Mouse (Mus musculus) heart, embryonic 15.5 days (tissue): ENCODE data around the gene Rapgef2. TPM values are rescaled to one million over a fixed set of nuclear protein-coding genes. Genes with fewer than 3 reads are reported as not detected.

Experiments used
- ATAC-seq: fragments of 200-750 bp; cut with Nextera tagmentation; replicated peaks from 2 replicates; pipeline ENCODE4 v1.8.0; 2017; ENCODE audit warnings: low read depth, moderate TSS enrichment; ENCODE audit not compliant: insufficient number of reproducible peaks, insufficient read depth, low FRiP score
- H3K27ac ChIP-seq: fragments of 300-500 bp; sonication (generic); 2 replicates; pipeline ENCODE4 v1.5.1; 2015; ENCODE audit warnings: mild to moderate bottlenecking, inconsistent platforms
- H3K27me3 ChIP-seq: fragments of 300-500 bp; sonication (generic); 2 replicates; pipeline ENCODE4 v1.6.1; 2015; ENCODE audit warnings: inconsistent platforms
- H3K36me3 ChIP-seq: fragments of 300-500 bp; sonication (generic); 2 replicates; pipeline ENCODE4 v1.6.1; 2015; ENCODE audit warnings: mild to moderate bottlenecking, inconsistent platforms
- H3K4me1 ChIP-seq: fragments of 300-500 bp; sonication (generic); replicated peaks from 2 replicates; pipeline ENCODE4 v1.6.1; 2015; ENCODE audit warnings: inconsistent platforms
- H3K4me2 ChIP-seq: fragments of 300-500 bp; sonication (generic); 2 replicates; pipeline ENCODE4 v1.6.1; 2015; ENCODE audit warnings: inconsistent platforms, mild to moderate bottlenecking, moderate library complexity
- H3K4me3 ChIP-seq: fragments of 300-500 bp; sonication (generic); 2 replicates; pipeline ENCODE4 v1.5.1; 2015; ENCODE audit warnings: mild to moderate bottlenecking, inconsistent platforms
- H3K9ac ChIP-seq: fragments of 300-500 bp; sonication (generic); 2 replicates; pipeline ENCODE4 v1.6.1; 2015; ENCODE audit warnings: mild to moderate bottlenecking, inconsistent platforms
- H3K9me3 ChIP-seq: fragments of 300-500 bp; sonication (generic); replicated peaks from 2 replicates; pipeline ENCODE4 v1.6.1; 2016; ENCODE audit warnings: inconsistent platforms
- WGBS: fragments of 180-500 bp; shearing (Covaris S2); methylation state at CpG from one replicate; pipeline ENCODE4 v1.1.7; 2015; ENCODE audit warnings: mixed read lengths; 5-methylcytosine and 5-hydroxymethylcytosine counted together
- polyA plus RNA-seq: library from polyadenylated mRNA; unstranded; fragments of >200 nt; fragmentation: Nextera tagmentation; extraction: Ambion mirVana; gene quantifications from 2 replicates; pipeline ENCODE4 v1.2.1, GENCODE M21; 2015

Gene Rapgef2
- polyA plus RNA-seq, 1 experiment from 2014 or later: 5.7 TPM

- Histone ChIP-seq H3K4me1 (peaks cover 16% of the 10 kb centered on the region), H3K27ac (no peak overlapping the region), H3K27me3 (no peaks in the 10 kb centered on the region), H3K9me3 (no peaks in the 10 kb centered on the region), H3K36me3 (no peaks in the 10 kb centered on the region), H3K4me3 (no peak overlapping the region), H3K4me2 (no peak overlapping the region), H3K9ac (no peak overlapping the region)
- WGBS: 37% methylated on average over 9 of the region's 9 CpGs
- 0 out of 2 replicates have a peak, but pooled peaks have one; percentile 22 for ATAC-seq
Measured at GRCm38 (mm10) chr3:79221296-79222191, 64.8 kb downstream of the Rapgef2 start.

- H3K4me3 ChIP-seq: no peak overlapping the region
- H3K27ac ChIP-seq: peak overlapping the region; percentile 65
- WGBS: 62% methylated on average over 10 of the region's 10 CpGs
- H3K36me3 ChIP-seq: no peaks in the 10 kb centered on the region
- peaks cover 16% of the 10 kb centered on the region for H3K4me1 ChIP-seq
- H3K27me3 ChIP-seq: no peaks in the 10 kb centered on the region
- H3K9me3 ChIP-seq: no peaks in the 10 kb centered on the region
- no peak overlapping the region for H3K9ac ChIP-seq
- no peak overlapping the region for H3K4me2 ChIP-seq
- no peak for ATAC-seq
Measured at GRCm38 (mm10) chr3:79219144-79219930, 67.0 kb downstream of the Rapgef2 start.

DNA sequence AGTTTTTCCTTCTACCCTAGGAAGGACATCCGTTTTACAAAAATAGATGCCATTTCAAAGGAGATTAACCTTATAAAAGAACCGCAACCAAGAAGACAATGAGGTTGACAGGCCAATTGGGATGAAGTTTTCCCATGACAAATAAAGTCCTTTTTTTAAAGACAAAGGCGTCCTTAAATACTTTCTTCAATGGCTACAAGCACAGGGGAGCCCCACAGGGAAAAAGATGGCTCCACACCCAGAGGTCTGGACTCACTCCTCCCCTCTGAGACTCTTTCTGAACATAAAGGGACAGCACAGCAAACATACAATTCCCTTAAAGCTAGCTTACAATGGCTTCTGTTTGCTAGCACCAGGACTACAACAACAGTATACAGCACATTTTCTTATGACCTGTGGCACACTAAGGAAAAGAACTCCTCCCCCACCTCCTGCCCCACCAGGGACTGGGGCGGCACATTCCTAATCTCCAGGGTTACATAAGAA, 67.7 kb downstream of the Rapgef2 start:
- Histone ChIP-seq H3K4me3 (no peak overlapping the region), H3K27me3 (no peaks in the 10 kb centered on the region), H3K9ac (no peak overlapping the region), H3K27ac (peak overlapping the region; percentile 65; the same call in 1 of the 2 replicates), H3K4me1 (peaks cover 16% of the 10 kb centered on the region), H3K4me2 (no peak overlapping the region), H3K36me3 (no peaks in the 10 kb centered on the region), H3K9me3 (no peaks in the 10 kb centered on the region)
- WGBS: 47% methylated on average over 4 of the region's 4 CpGs
- no peak for ATAC-seq

DNA sequence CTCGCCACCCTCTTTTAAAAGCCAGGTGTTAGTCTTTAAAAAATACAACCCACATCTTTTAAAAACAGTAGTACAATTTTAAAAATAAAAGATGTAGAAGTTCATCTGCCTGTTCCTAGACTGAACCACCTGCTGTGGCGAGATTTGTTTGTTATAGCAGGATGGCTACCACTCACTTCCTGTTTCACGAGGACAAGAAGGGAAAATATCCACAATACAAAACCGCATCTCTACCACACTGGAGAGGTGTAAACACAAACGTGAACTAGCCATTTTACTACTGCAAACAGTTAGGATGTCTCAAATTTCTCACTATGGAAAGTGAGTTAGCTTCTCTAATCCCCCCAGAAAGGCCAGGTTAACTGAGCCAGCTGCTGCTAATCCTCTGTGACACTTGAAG, 76.1 kb downstream of the Rapgef2 start:
- 58% methylated on average over 5 of the region's 5 CpGs for WGBS
- Histone ChIP-seq H3K27me3 (no peaks in the 10 kb centered on the region), H3K4me1 (peaks cover 4% of the 10 kb centered on the region; the same call in 1 of the 2 replicates), H3K9ac (no peak overlapping the region), H3K9me3 (no peaks in the 10 kb centered on the region), H3K4me3 (no peak overlapping the region), H3K4me2 (no peak overlapping the region), H3K27ac (no peak overlapping the region), H3K36me3 (no peaks in the 10 kb centered on the region)
- ATAC-seq: no peak

DNA sequence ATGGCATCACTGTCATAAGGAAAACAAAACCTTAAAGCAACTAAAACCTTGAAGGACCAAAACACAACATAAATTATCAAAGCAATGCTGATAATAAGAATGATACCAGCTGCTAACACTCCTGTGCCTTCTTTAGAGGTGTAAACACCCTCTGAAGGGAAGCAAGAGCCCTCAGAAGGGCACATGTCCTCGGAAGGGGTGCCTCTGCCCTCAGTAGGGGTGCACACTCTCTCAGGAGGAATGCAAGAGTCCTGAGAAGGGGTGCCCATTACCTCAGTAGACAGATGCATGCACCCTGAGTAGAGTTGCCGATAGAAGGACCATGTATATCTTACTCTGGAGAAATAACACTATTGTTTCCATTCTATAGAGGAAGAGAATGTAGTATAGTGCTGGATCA, 79.1 kb downstream of the Rapgef2 start:
- no peak overlapping the region for H3K4me2 ChIP-seq
- no peaks in the 10 kb centered on the region for H3K9me3 ChIP-seq
- H3K4me3 ChIP-seq: no peak overlapping the region
- ATAC-seq: no peak
- no peaks in the 10 kb centered on the region for H3K36me3 ChIP-seq
- H3K4me1 ChIP-seq: peaks cover 13% of the 10 kb centered on the region
- no peak overlapping the region for H3K27ac ChIP-seq
- no peak overlapping the region for H3K9ac ChIP-seq
- no peaks in the 10 kb centered on the region for H3K27me3 ChIP-seq
- WGBS: 83% methylated on average over 2 of the region's 2 CpGs

DNA sequence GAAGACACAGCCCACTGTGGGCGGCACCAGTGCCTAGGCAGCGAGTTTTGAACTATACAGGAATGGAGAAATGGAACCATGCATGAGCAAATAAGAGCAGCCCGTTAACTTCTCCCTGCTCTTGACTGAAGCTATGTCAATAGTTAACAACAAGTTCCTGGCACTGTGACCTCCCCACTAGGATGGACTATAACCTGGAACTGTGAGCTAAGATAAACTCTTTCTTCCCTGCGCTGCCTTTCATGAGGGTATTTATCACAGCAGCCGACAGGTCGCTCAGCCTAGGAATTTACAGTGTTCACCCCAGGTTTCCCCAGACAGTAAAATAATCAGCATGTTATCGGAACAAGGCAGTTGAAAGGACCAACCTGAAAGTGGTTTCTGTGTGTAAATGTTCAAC, 79.8 kb downstream of the Rapgef2 start:
- Histone ChIP-seq H3K36me3 (no peaks in the 10 kb centered on the region), H3K4me2 (no peak overlapping the region), H3K27ac (no peak overlapping the region), H3K9ac (no peak overlapping the region), H3K9me3 (no peaks in the 10 kb centered on the region), H3K4me3 (no peak overlapping the region), H3K4me1 (peaks cover 14% of the 10 kb centered on the region), H3K27me3 (no peaks in the 10 kb centered on the region)
- 87% methylated on average over 7 of the region's 7 CpGs for WGBS
- ATAC-seq: no peak

DNA sequence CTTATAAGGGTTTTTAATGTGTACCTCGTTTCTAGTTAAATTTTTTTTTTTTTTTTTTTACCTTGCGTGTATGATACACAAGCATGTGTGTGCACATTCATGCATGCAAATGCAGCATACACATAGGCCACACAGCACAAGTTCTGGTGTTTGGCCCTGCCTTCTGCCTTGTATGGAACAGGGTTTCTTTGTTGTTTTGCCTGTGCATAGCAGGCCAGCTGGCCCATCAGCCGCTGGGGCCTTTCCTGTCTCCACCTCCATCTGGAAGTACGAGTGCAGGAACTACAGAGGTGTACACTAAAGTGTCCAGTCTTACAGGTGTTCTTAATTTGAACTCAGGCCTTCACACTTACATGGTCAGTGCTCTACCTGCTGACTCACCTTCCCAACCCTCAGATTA, 80.3 kb downstream of the Rapgef2 start:
- peaks cover 14% of the 10 kb centered on the region for H3K4me1 ChIP-seq
- no peak overlapping the region for H3K27ac ChIP-seq
- no peaks in the 10 kb centered on the region for H3K27me3 ChIP-seq
- H3K4me2 ChIP-seq: no peak overlapping the region
- no peak overlapping the region for H3K9ac ChIP-seq
- H3K4me3 ChIP-seq: no peak overlapping the region
- no peaks in the 10 kb centered on the region for H3K9me3 ChIP-seq
- H3K36me3 ChIP-seq: no peaks in the 10 kb centered on the region
- WGBS: 77% methylated on average over 4 of the region's 4 CpGs
- ATAC-seq: no peak

- H3K27ac ChIP-seq: no peak overlapping the region
Measured at GRCm38 (mm10) chr3:79205112-79205511, 81.2 kb downstream of the Rapgef2 start.

DNA sequence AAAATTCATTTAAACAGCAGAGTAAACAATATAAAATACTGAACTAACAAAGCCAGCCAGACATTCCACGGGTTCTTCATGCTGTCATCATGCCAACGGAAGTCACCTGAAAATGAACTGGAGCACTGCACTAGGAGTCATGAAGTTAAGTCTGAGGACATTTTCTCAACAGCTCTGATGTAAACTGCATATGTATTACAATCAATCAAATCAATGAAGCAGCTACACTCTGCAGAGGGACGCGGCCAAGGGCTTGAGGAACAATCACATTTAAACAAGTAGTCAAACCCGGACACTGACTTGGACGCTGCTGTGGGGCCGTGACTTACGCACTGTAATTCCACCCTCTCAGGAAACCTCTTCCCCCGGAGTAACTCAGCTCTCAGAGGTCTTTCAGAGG, 82.1 kb downstream of the Rapgef2 start:
- Histone ChIP-seq H3K27ac (no peak overlapping the region), H3K4me3 (no peak overlapping the region), H3K4me2 (no peak overlapping the region), H3K9ac (no peak overlapping the region), H3K9me3 (no peaks in the 10 kb centered on the region), H3K4me1 (peaks cover 14% of the 10 kb centered on the region), H3K27me3 (no peaks in the 10 kb centered on the region), H3K36me3 (no peaks in the 10 kb centered on the region)
- 78% methylated on average over 9 of the region's 9 CpGs for WGBS
- no peak for ATAC-seq

More at GRCm38 (mm10) chr3:79205112-79205511, 81.2 kb downstream of the Rapgef2 start:
- no peaks in the 10 kb centered on the region for H3K27me3 ChIP-seq
- no peak overlapping the region for H3K4me3 ChIP-seq
- H3K9ac ChIP-seq: no peak overlapping the region
- no peaks in the 10 kb centered on the region for H3K36me3 ChIP-seq
- ATAC-seq: no peak
- WGBS: 37% methylated on average over 3 of the region's 3 CpGs
- no peaks in the 10 kb centered on the region for H3K9me3 ChIP-seq
- H3K4me1 ChIP-seq: peaks cover 14% of the 10 kb centered on the region
- H3K4me2 ChIP-seq: no peak overlapping the region

GRCm38 (mm10) chr3:79203821-79204220, 82.5 kb downstream of the Rapgef2 start:
- Histone ChIP-seq H3K27ac (no peak overlapping the region), H3K4me1 (peaks cover 16% of the 10 kb centered on the region), H3K27me3 (no peaks in the 10 kb centered on the region), H3K36me3 (no peaks in the 10 kb centered on the region), H3K9me3 (no peaks in the 10 kb centered on the region), H3K4me3 (no peak overlapping the region), H3K4me2 (no peak overlapping the region), H3K9ac (no peak overlapping the region)
- no peak for ATAC-seq
- WGBS: 83% methylated on average over 5 of the region's 5 CpGs

GRCm38 (mm10) chr3:79203178-79203577, 83.1 kb downstream of the Rapgef2 start:
- Histone ChIP-seq H3K9ac (no peak overlapping the region), H3K4me3 (no peak overlapping the region), H3K36me3 (no peaks in the 10 kb centered on the region), H3K27ac (no peak overlapping the region), H3K27me3 (no peaks in the 10 kb centered on the region), H3K4me1 (peaks cover 21% of the 10 kb centered on the region), H3K4me2 (no peak overlapping the region), H3K9me3 (no peaks in the 10 kb centered on the region)
- WGBS: 49% methylated on average over 3 of the region's 3 CpGs
- ATAC-seq: no peak
